Mouse (Mus musculus) stomach, embryonic 15.5 days (tissue): ENCODE data around the gene Tmem231. TPM values are rescaled to one million over a fixed set of nuclear protein-coding genes. Genes with fewer than 3 reads are reported as not detected.

Experiments
- ATAC-seq: fragments of 200-750 bp; cut with Nextera tagmentation; 2 replicates; pipeline ENCODE4 v1.8.0; 2017; ENCODE audit warnings: low read depth, moderate number of reproducible peaks, moderate TSS enrichment; ENCODE audit not compliant: insufficient read depth, low FRiP score
- H3K27ac ChIP-seq: fragments of 300-500 bp; sonication (generic); 2 replicates; pipeline ENCODE4 v1.5.1; 2015; ENCODE audit warnings: mild to moderate bottlenecking, inconsistent platforms
- H3K27me3 ChIP-seq: fragments of 300-500 bp; sonication (generic); replicated peaks from 2 replicates; pipeline ENCODE4 v1.6.1; 2015; ENCODE audit warnings: inconsistent platforms
- H3K36me3 ChIP-seq: fragments of 300-500 bp; sonication (generic); 2 replicates; pipeline ENCODE4 v1.6.1; 2015; ENCODE audit warnings: inconsistent platforms
- H3K4me1 ChIP-seq: fragments of 300-500 bp; sonication (generic); 2 replicates; pipeline ENCODE4 v1.6.1; 2015; ENCODE audit warnings: inconsistent platforms
- H3K4me2 ChIP-seq: fragments of 300-500 bp; sonication (generic); 2 replicates; pipeline ENCODE4 v1.6.1; 2015; ENCODE audit warnings: mild to moderate bottlenecking, inconsistent platforms
- H3K4me3 ChIP-seq: fragments of 300-500 bp; sonication (generic); replicated peaks from 2 replicates; pipeline ENCODE4 v1.5.1; 2015; ENCODE audit warnings: inconsistent platforms
- H3K9ac ChIP-seq: fragments of 300-500 bp; sonication (generic); 2 replicates; pipeline ENCODE4 v1.6.1; 2015; ENCODE audit warnings: inconsistent platforms
- H3K9me3 ChIP-seq: fragments of 300-500 bp; sonication (generic); 2 replicates; pipeline ENCODE4 v1.6.1; 2016; ENCODE audit warnings: inconsistent platforms
- WGBS: fragments of 180-500 bp; shearing (Covaris S2); methylation state at CpG from one replicate; pipeline ENCODE4 v1.1.7; 2015; 5-methylcytosine and 5-hydroxymethylcytosine counted together
- polyA plus RNA-seq: library from polyadenylated mRNA; unstranded; fragments of >200 nt; fragmentation: Nextera tagmentation; extraction: Ambion mirVana; gene quantifications from 2 replicates; pipeline ENCODE4 v1.2.1, GENCODE M21; 2015

Gene Tmem231
- polyA plus RNA-seq, 1 experiment from 2014 or later: 10.8 TPM

DNA sequence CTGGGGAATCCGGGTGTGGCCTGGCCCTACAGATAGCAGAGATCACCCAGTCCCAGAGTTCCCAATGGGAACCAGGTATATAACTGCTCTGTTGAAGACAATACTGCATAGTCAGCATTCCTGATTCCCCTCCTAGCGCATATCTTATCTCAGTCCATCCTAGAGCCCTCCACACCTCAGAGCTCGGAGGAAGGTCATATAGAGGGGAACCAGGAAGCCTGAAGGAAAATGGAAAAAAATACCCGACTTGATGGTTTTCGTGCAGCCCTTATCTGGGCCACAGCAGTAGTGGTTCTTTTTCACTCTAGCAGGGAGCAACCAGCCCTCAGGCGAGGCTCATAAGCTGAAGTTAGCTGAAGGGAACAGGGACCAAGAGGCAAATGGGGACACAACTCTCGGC, 8.7 kb downstream of the Tmem231 start:
- no peak overlapping the region for H3K27ac ChIP-seq
- 0 out of 2 replicates have a peak, but pooled peaks cover 2% of the 10 kb centered on the region for H3K4me1 ChIP-seq
- no peaks in the 10 kb centered on the region for H3K36me3 ChIP-seq
- no peak for ATAC-seq
- no peak overlapping the region for H3K4me3 ChIP-seq
- no peak overlapping the region for H3K4me2 ChIP-seq
- no peaks in the 10 kb centered on the region for H3K27me3 ChIP-seq
- 73% methylated on average over 7 of the region's 7 CpGs for WGBS
- no peaks in the 10 kb centered on the region for H3K9me3 ChIP-seq
- H3K9ac ChIP-seq: no peak overlapping the region

- Histone ChIP-seq H3K4me1 (0 out of 2 replicates have a peak, but pooled peaks cover 2% of the 10 kb centered on the region), H3K4me3 (0 out of 2 replicates have a peak overlapping the region, but pooled peaks have one; percentile 9), H3K4me2 (peak overlapping the region; percentile 27; the same call in 1 of the 2 replicates), H3K9me3 (no peaks in the 10 kb centered on the region), H3K27me3 (no peaks in the 10 kb centered on the region), H3K9ac (no peak overlapping the region), H3K36me3 (no peaks in the 10 kb centered on the region), H3K27ac (no peak overlapping the region)
- no peak for ATAC-seq
- 20% methylated on average over 10 of the region's 10 CpGs for WGBS
Observed at GRCm38 (mm10) chr8:111923383-111923804, 10.3 kb downstream of the Tmem231 start.

DNA sequence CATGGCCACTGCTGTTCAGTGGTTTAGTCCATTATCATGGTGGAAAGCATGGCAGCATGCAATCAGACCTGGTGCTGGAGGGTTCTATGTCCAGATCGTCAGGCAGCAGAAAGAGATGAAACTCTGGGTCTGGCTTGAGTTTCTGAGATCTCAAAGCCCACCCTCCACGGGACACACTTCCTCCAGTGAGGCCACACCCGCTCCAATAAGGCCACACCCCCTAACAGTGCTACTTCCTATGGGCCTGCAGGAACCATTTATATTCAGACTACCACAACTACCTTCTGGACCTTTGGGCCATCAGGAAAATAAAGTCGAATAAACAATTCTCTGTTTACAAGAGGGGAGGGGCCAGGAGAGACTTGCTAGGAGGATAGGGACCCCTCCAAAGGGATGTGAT, 12.7 kb downstream of the Tmem231 start:
- Histone ChIP-seq H3K4me3 (no peak overlapping the region), H3K27ac (no peak overlapping the region), H3K36me3 (no peaks in the 10 kb centered on the region), H3K4me2 (no peak overlapping the region), H3K9ac (no peak overlapping the region), H3K27me3 (no peaks in the 10 kb centered on the region), H3K4me1 (0 out of 2 replicates have a peak, but pooled peaks cover 2% of the 10 kb centered on the region), H3K9me3 (no peaks in the 10 kb centered on the region)
- 72% methylated on average over 4 of the region's 4 CpGs for WGBS
- ATAC-seq: no peak

- Histone ChIP-seq H3K4me3 (no peak overlapping the region), H3K4me2 (no peak overlapping the region), H3K4me1 (0 out of 2 replicates have a peak, but pooled peaks cover 2% of the 10 kb centered on the region), H3K36me3 (no peaks in the 10 kb centered on the region), H3K9ac (no peak overlapping the region), H3K27ac (no peak overlapping the region), H3K27me3 (no peaks in the 10 kb centered on the region), H3K9me3 (no peaks in the 10 kb centered on the region)
- ATAC-seq: no peak
- 79% methylated on average over 2 of the region's 2 CpGs for WGBS
Observed at GRCm38 (mm10) chr8:111919663-111920062, 14.0 kb downstream of the Tmem231 start.

DNA sequence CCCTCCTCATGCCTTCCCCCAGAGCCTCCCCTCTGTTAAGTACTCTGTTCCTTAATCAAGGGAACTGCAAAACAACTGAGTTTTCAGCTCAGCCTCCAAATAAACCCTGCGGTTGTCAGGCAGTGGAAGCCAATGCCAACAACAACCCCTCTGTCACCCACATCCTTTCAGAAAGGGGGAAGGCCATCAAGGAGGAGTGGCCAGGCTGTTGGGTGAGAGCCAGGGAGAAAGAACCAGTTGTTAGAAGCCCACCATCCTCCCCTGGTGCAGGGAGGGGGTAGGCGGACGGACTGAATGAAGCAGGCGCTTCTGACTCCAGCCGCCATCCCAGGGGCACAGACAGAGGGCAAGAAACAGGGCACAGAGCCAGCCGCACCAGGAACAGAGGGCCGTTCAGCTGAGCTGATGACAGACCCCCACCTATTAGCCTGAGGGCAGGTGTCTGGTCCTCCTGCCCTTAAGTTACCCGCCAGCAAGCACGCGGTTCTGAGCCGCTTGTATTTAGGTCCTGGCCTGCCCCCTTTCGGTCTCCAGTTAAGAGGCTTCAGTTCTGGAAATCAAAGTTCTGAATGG, 20.7 kb downstream of the Tmem231 start:
- Histone ChIP-seq H3K27ac (no peak overlapping the region; the same call in 1 of the 2 replicates), H3K4me3 (no peak overlapping the region), H3K4me2 (no peak overlapping the region), H3K27me3 (peaks cover 8% of the 10 kb centered on the region; the same call in 1 of the 2 replicates), H3K9ac (no peak overlapping the region), H3K36me3 (no peaks in the 10 kb centered on the region), H3K9me3 (no peaks in the 10 kb centered on the region), H3K4me1 (peaks cover 9% of the 10 kb centered on the region)
- 55% methylated on average over 12 of the region's 12 CpGs for WGBS
- 0 out of 2 replicates have a peak, but pooled peaks have one; percentile 41 for ATAC-seq

GRCm38 (mm10) chr8:111911572-111911971, 22.1 kb downstream of the Tmem231 start:
- no peaks in the 10 kb centered on the region for H3K36me3 ChIP-seq
- H3K4me2 ChIP-seq: no peak overlapping the region
- H3K9ac ChIP-seq: no peak overlapping the region
- H3K9me3 ChIP-seq: no peaks in the 10 kb centered on the region
- H3K4me3 ChIP-seq: no peak overlapping the region
- WGBS: 53% methylated on average over 7 of the region's 7 CpGs
- H3K4me1 ChIP-seq: peaks cover 9% of the 10 kb centered on the region
- no peak for ATAC-seq
- H3K27me3 ChIP-seq: peaks cover 8% of the 10 kb centered on the region; the same call in 1 of the 2 replicates
- no peak overlapping the region for H3K27ac ChIP-seq

DNA sequence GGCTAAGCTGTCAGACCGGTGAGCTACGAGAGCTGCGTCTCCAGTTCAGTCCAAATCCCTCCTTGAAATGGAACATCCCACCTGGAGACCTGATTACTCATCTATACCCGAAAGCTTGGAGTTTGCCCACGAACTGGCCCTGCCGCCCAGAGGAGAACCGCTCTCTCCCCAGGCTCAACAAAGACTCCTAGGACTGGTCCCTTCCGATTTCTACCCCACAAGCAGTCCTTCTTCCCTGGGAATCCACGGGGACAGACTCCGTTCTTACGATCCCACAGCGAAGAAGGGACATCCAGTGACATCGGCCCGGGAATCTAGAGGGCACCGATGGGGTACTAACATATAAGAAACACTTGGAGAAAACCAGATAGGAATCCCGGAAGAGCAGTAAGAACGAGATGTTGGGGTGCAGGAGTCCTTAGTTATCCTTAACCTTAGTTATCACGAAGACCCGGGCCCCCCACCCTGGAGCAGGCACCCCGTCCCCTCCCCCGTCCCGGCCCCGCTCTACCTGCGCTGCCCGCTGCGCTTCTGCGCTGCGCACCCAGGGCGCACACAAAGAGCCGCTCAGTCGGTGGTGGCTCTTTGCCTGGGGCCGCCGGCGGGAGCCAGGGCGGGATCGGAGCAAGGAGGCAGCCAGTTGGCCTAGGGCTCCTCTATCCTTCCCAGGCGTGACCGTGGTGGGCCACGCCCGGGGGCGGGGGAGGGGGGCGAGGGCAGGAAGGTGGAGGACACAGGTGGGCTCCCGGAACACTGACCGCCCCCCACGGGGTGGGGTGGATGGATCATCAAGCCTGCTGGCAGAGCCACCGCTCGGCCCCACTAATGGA, 23.8 kb downstream of the Tmem231 start, which contains the start of gene Chst5:
Chst5 (minus strand) TSS at position 827 of the 830 bp plus-strand sequence.
- Histone ChIP-seq H3K27ac (no peak within 1 kb of the TSS), H3K9ac (peak within 1 kb of the TSS; percentile 16; the same call in 1 of the 2 replicates), H3K36me3 (no peaks in the 10 kb centered on the region), H3K9me3 (no peaks in the 10 kb centered on the region), H3K4me1 (peaks cover 9% of the 10 kb centered on the region), H3K27me3 (peaks cover 8% of the 10 kb centered on the region; the same call in 1 of the 2 replicates), H3K4me2 (peak within 1 kb of the TSS; percentile 79), H3K4me3 (peak within 1 kb of the TSS; percentile 39)
- WGBS: 5% methylated on average over 44 of the region's 47 CpGs
- no peak; the same call in 1 of the 2 replicates for ATAC-seq

- Histone ChIP-seq H3K9ac (no peak overlapping the region), H3K27me3 (peaks cover 8% of the 10 kb centered on the region; the same call in 1 of the 2 replicates), H3K9me3 (no peaks in the 10 kb centered on the region), H3K36me3 (no peaks in the 10 kb centered on the region), H3K27ac (peak overlapping the region; percentile 26; the same call in 1 of the 2 replicates), H3K4me2 (no peak overlapping the region), H3K4me3 (no peak overlapping the region), H3K4me1 (peaks cover 9% of the 10 kb centered on the region)
- WGBS: 36% methylated on average over 7 of the region's 8 CpGs
- ATAC-seq: peak; percentile 81
Observed at GRCm38 (mm10) chr8:111905500-111906121, 28.1 kb downstream of the Tmem231 start.

DNA sequence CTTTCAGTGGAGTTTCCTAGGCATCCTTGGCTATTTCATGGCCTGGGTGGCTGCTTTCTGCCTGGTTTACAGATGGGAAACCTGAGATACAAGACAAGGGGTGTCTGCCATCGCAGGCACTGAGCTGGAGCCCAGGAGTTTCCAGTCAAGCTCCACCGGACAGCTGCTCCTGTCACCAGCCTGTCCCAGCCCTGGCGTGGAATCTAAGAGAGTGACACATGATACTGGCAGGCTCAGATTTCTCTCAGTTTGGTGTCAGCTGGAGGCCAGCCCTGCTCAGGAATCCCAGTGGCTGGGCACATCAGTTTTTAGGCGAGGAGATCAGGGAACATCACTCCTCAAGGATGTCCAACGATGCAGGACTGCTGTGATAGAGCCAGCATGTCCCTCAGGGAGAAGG, 31.6 kb downstream of the Tmem231 start:
- no peak overlapping the region for H3K27ac ChIP-seq
- H3K4me1 ChIP-seq: no peaks in the 10 kb centered on the region
- no peak overlapping the region for H3K4me2 ChIP-seq
- no peak for ATAC-seq
- no peaks in the 10 kb centered on the region for H3K36me3 ChIP-seq
- H3K9ac ChIP-seq: no peak overlapping the region
- no peaks in the 10 kb centered on the region for H3K9me3 ChIP-seq
- no peaks in the 10 kb centered on the region for H3K27me3 ChIP-seq
- no peak overlapping the region for H3K4me3 ChIP-seq
- 28% methylated on average over 5 of the region's 5 CpGs for WGBS

DNA sequence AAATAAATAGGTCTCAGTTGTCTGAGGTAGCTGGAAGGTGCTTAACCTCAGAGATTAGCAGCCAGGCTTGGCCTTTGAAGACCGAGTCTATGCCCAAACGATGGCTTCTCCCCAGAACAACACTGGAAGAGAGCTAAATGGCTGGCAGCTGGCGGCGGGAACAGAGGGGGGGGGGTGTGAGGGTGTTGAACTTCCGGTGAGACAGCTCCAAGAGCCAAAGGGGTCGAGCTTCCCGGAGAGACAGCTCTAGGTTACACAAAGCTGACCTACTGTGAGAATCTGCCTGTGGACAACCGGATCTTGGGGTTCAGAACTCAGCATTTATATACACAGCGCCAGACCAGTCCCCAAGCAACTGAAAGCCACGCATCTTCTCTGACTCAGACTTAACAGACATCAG, 35.1 kb downstream of the Tmem231 start:
- Histone ChIP-seq H3K27me3 (no peaks in the 10 kb centered on the region), H3K4me1 (no peaks in the 10 kb centered on the region), H3K4me3 (no peak overlapping the region), H3K9ac (no peak overlapping the region), H3K36me3 (no peaks in the 10 kb centered on the region), H3K9me3 (no peaks in the 10 kb centered on the region), H3K27ac (no peak overlapping the region), H3K4me2 (no peak overlapping the region)
- ATAC-seq: no peak
- WGBS: 43% methylated on average over 10 of the region's 10 CpGs

- 86% methylated on average over 7 of the region's 7 CpGs for WGBS
- H3K4me1 ChIP-seq: peaks cover 9% of the 10 kb centered on the region
- H3K27me3 ChIP-seq: peaks cover 14% of the 10 kb centered on the region
- H3K4me3 ChIP-seq: no peak overlapping the region
- ATAC-seq: no peak
- H3K27ac ChIP-seq: no peak overlapping the region
- H3K9ac ChIP-seq: no peak overlapping the region
- no peak overlapping the region for H3K4me2 ChIP-seq
- no peaks in the 10 kb centered on the region for H3K9me3 ChIP-seq
- no peaks in the 10 kb centered on the region for H3K36me3 ChIP-seq
Observed at GRCm38 (mm10) chr8:111894955-111895354, 38.7 kb downstream of the Tmem231 start.
